Mouse (Mus musculus) spleen, embryonic (tissue): ENCODE measurements around the gene Mybpc2.

ENCODE experiments used
- CTCF ChIA-PET: fragments of 350-600 bp; sonication (Branson Sonifier 250); formaldehyde crosslinking; loops from one replicate; lab custom pipeline; 2022; lab: Charles Lee

Mybpc2 gene

DNA sequence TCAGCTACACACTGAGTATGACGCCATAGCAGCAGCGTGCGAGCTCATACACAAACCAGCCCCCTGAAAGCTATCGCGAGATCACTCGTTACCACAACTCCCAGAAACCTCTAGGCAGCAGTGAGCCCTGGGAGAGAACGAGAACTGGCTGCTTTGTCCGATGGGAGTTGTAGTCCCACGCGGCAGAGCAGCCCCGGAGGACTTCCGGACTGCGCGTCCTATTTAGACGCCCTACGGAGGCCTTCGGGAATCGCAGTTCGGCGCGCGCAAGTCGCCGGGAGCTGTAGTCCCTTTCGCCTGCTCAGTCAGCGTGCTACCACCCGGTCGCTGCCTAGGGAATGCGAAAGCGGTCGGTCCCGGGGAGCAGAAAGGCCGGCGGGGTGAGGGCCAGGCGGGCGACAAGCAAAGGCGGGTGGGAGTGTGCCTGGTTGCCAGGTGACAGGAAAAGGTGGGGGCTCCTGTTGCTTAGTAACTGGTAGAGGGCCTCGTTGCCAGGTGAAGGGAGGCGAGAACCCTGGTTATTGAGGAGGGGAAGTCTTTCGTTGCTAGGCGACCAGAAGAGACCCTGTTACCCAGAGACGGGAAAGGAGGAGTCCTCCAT lies 56.5 kb downstream of the Mybpc2 start, which contains the start of gene Josd2:
Gene Josd2 (plus strand): TSS at position 170 of the 601 bp plus-strand sequence.
- CTCF ChIA-PET = no interaction called here

DNA sequence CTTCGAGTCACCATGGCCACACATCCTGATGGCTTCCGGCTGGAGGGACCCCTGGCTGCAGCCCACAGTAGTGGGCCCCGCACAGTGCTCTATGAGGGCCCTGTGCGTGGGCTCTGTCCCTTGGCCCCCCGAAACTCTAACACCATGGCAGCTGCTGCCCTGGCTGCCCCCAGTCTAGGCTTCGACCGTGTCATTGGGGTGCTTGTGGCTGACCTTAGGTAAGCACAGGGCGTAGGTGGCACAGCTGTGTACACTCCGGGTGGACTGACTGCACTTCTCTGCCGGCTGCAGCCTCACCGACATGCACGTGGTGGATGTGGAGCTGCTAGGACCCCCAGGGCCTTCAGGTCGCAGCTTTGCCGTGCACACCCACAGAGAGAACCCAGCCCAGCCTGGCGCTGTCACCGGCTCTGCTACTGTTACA lies 57.6 kb downstream of the Mybpc2 start:
- CTCF ChIA-PET = no interaction called here

DNA sequence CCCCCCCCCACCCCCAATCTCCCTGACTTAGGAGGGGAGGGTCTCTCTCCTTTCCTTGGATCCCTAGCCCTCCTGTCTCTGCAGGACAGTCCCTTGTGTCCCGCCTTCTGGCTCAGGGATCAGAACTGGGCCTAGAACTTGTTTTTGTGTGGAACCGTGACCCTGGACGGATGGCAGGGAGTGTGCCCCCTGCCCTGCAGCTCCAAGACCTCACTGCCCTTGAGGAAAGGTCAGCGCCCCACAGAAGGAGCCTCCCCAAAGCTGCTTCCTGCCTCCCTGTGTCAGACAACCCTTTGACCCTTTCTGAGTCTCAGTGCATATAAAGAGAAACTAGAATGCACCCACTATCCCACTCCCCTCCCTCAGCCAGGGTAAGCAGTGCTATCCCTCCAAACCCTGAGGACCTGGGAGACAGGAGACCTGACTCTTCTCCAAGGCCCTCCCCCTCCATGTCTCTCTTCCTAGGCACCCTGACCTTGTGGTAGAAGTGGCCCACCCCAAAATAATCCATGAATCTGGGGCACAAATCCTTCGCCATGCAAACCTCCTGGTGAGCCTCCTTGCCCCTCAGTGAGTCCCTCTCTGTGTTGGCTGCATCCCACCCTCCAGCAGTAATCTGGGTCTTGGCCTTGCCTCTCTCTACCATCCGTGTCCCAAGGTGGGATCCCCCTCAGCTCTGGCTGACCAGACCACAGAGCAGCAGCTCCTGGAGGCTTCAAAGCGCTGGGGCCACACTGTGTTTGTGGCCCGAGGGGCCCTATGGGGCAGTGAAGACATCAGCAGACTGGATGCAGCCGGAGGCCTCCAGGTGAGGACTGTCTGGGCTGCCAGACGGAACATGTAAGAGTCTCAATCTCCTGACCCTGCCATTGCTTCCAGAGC lies 58.2 kb downstream of the Mybpc2 start:
- CTCF ChIA-PET = no interaction called here

DNA sequence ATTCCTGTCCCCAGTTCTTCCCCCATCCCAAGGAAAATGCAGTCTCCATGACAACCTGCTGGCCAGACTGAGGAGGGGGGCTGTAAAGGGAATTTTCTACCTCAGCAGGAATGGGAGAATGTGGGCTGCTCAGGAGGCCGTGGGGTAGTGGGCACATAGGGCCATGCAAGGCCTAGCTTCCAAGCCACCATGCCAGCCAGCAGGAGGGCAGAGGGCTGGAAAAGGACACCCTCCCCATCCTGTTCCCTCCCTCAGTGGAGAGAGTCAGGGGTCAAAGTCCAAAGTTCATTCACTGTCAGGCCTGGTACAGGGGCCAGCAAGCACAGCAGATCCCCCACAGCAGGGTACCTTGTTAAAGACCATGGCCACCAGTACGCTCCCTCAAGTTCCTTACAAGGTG lies 59.3 kb downstream of the Mybpc2 start, which contains the start of gene Aspdh:
Gene Aspdh (plus strand): TSS at position 281 of the 400 bp plus-strand sequence.
- CTCF ChIA-PET = no interaction called here

DNA sequence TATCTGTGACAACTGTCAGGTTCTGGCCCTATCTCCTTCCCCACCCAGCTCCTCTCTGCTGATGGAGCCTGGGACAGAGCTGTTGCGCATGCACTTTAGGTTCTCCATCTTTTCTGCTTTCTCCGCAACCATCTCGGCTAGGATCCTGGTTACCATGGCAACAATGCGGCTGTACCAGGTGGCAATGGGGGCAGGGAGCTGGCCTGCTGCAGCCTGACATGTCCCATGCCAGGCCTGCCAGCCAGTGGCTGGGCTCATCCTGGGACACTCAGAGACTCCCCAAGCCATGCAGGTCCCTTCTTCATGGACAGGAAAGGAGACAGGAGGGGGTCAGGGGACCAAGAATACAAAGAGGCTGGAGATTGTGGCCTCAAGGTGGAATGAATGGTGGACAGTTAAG lies 59.9 kb downstream of the Mybpc2 start:
- CTCF ChIA-PET = interaction anchor here (0.7 kb wide), 1 partner anchor 1372 kb away, joined by 10 read pairs; no protein-coding TSS in a partner anchor

DNA sequence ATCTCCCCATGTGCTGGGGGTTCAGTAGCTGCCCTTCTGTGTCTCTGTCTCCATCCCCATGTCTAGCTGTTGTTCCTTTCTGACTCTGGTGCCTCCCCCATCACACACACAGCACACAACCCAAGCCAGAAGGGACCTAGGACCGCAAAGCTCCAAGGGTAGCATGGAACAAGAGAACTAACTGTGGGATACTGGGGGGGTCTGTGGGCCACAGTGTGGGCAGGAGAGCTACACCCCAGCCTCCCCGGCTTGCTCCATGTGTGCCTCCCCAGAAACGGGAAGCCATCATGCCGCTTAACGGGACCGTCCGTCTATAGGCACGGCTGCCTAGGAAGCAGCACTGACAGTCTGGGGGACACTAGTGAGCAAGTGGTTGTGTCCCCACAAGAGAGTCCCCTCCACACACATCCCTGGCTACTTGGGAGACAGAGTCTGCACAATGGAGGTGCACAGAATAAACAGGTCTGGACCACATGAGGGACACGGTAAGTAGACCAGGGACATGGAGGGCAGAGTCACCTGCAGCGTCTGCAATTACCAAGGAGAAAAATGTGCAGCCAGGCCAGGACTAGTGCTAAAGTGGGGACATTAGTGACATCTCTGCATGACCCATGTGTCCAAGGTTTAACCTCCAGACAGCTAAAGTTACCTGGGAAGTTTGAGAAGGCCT lies 60.8 kb downstream of the Mybpc2 start:
- CTCF ChIA-PET = interaction anchor here (0.7 kb wide), 1 partner anchor 54 kb away, joined by 6 read pairs; no protein-coding TSS in a partner anchor

DNA sequence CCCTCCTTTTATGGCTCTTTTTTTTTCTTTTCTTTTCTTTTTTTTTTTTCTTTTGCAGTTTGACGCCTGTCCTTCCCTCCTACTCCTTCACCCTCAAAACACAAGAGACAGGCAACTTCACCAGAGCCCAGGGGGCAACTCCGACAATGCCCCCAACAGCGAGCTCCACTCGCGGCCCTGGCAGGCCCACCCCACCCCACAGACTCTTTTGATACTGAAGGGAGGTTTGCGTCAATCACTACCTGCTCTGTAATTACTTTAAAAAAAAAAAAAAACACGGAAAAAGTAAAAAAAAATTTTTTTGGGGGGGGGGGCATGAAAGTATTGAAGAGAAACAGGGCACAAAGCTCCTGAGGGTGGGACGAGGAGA lies 61.4 kb downstream of the Mybpc2 start:
- CTCF ChIA-PET = interaction anchor here (0.7 kb wide), 1 partner anchor 53 kb away, joined by 6 read pairs; no protein-coding TSS in a partner anchor

DNA sequence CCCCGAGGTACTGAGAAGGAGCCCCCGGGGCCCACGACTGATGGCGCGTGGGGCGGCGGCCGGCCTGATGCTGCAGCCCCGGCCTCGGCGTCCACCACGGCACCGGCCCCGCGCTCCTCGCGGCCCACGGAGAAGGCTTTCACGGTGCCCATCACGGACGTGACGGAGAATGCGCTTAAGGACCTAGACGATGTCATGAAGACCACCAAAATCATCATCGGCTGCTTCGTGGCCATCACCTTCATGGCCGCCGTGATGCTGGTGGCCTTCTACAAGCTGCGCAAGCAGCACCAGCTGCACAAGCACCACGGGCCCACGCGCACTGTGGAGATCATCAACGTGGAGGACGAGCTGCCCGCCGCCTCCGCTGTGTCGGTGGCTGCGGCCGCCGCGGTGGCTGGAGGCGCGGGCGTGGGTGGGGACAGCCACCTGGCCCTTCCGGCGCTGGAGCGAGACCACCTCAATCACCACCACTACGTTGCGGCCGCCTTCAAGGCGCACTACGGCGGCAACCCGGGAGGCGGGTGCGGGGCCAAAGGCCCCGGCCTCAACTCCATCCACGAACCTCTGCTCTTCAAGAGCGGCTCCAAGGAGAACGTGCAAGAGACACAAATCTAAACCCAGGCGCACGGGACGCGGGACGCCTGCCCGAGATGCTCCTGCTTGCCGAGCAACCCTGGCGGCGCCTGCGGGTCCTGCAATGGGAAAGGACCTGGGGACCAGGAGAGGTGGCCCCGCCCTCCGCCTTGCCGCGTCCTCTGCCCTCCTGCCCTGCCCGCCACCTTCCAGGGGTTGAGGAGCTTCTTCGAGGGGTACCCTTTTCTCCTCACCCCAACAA lies 62.0 kb downstream of the Mybpc2 start:
- CTCF ChIA-PET = interaction anchor here (0.7 kb wide), 1 partner anchor 53 kb away, joined by 6 read pairs; no protein-coding TSS in a partner anchor

DNA sequence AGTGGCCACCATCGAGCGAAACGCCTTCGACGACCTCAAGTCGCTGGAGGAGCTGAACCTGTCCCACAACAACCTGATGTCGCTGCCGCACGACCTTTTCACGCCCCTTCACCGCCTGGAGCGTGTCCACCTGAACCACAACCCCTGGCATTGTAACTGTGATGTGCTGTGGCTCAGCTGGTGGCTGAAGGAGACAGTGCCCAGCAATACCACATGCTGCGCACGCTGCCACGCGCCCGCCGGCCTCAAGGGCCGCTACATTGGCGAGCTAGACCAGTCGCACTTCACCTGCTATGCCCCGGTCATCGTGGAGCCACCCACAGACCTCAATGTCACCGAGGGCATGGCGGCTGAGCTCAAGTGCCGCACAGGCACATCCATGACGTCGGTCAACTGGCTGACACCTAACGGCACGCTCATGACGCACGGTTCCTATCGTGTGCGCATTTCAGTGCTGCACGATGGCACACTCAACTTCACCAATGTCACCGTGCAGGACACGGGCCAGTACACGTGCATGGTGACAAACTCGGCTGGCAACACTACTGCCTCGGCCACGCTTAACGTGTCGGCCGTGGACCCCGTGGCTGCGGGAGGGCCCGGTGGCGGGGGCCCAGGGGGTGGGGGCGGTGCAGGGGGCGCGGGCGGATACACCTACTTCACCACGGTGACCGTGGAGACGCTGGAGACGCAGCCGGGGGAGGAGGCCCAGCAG lies 62.8 kb downstream of the Mybpc2 start:
- CTCF ChIA-PET = no interaction called here

DNA sequence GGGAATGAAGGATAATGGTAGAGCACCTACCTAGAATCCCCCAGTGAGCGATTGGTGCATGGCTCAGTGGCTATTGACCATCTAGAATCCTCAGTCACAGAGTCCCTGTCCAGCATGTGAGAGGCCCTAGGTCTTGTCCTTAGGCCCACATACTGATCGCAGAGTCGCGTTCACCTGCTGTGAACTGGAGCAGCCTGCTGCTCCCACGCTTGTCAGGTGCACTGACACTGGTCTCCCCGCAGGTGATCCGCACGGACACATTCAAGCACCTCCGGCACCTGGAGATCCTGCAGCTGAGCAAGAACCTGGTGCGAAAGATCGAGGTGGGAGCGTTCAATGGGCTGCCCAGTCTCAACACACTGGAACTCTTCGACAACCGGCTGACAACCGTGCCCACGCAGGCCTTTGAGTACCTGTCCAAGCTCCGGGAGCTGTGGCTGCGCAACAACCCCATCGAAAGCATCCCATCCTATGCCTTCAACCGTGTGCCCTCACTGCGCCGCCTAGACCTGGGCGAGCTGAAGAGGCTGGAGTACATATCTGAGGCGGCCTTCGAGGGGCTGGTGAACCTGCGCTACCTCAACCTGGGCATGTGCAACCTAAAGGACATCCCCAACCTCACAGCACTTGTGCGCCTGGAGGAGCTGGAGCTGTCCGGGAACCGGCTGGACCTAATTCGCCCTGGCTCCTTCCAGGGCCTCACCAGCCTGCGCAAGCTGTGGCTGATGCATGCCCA lies 63.5 kb downstream of the Mybpc2 start:
- CTCF ChIA-PET = no interaction called here

DNA sequence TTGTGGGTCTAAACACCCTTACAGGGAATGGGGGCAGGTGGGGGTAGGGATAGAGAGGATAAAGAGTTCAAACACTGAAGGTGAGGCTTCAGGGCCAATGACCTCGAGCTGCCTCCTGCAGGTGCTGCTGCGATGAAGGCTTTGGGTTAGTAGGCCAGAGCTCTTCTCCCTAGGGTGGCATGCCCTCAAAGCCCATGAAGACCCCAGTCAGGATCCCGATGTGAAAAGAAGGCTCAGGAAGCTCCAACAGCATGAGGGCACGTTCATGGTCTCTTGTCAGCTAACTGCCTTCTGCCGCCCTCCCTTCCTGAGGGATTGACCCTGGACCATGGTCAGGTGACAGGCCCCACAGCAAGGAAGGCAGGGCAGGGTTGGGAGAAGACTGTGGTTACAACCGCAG lies 64.4 kb downstream of the Mybpc2 start:
- CTCF ChIA-PET = interaction anchor here (1.1 kb wide), 1 partner anchor 10 kb away, joined by 3 read pairs; no protein-coding TSS in a partner anchor

DNA sequence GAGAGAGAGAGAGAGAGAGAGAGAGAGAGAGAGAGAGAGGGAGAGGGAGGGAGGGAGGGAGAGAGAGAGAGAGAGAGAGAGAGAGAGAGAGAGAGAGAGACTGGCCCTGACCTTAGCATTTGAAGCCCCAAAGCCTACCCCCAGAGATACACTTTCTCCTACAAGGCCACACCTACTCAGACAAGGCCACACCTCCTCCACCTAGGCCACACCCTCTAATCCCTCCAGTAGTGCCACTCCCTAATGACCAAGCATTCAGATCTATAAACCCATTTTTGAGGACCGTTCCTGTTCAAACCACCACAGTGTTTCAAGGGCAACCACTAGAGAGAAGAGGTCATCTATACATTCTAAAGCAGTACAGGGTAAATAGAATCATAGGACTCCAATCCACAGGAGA lies 68.2 kb downstream of the Mybpc2 start:
- CTCF ChIA-PET = no interaction called here

DNA sequence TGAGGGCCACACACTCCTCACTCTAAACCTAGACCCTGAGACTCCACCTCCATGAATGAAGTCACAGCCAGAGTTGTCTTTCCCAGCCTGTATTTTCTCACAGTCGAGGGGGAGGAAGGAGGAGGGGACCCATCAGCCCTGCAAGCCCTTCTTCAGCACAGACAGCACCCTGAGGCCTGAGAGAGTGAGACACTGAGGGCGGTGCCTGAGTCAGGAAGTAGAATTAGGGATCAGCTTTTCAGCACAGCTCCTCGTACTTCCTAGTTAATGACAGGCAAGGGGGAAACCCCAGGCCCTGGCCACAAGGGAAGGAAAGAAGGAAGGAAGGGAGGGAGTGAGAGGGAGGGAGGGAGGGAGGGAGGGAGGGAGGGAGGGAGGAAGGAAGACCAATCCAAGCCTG lies 71.2 kb downstream of the Mybpc2 start:
- CTCF ChIA-PET = interaction anchor here (0.6 kb wide), 1 partner anchor 197 kb away, joined by 8 read pairs; no protein-coding TSS in a partner anchor
